Mouse (Mus musculus) lung, postnatal 36 days (tissue): Measurements from ENCODE around the gene Akp3.

Experiments used
- DNase-seq: peaks from one replicate; pipeline ENCODE4 v3.0.0; 2022; ENCODE audit warnings: mixed read lengths

The Akp3 gene

DNA sequence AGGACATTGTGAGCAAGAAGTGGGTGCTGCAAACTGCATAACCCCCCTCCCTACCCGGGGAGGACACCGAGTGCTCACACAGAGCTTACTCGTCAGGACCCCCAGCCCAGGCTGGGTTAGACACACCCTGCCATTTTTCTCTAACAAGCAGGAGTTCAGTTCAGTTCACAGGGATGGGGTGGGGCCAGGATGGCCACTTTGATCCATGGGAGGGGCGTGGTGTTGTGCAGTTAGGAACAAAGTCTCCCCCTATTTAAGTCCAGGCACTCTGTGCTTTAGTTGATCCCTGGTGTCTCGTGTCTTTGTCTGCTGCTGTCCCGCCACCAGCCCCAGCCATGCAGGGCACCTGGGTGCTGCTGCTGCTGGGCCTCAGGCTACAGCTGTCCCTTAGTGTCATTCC lies at the start of gene Akp3:
TSS of gene Akp3 (plus strand) at position 301 of the 400 bp plus-strand sequence.
- DNase-seq: no peak

GRCm38 (mm10) chr1:87086196-87086595 lies 38.6 kb upstream of the Akp3 start:
- peak; percentile 21 for DNase-seq

DNA sequence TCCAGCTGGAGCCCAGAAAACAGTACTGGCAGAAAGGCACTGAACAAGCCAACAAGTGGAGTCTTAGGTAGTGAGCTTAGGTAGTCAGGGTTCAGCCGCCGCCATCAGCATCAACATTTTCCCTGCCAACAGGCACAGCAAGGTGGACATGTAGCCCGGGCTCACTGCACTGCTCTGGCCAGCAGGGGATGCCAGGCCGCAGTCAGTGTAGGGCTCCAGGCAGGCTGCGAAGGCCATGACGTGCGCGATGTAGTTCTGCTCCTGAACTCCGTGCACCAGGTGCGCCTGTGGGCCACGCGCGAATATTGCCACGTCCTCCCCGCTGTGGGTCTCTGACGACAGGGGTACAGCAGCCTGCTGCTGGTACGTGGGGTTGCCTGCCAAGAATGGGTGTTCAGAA lies 37.8 kb upstream of the Akp3 start:
- DNase-seq: no peak

- no peak for DNase-seq
Measured at GRCm38 (mm10) chr1:87089251-87089650, 35.5 kb upstream of the Akp3 start.

GRCm38 (mm10) chr1:87089828-87090227 lies 34.9 kb upstream of the Akp3 start, which contains the start of gene Alppl2:
Alppl2 (minus strand) TSS chr1:87089928.
- no peak for DNase-seq

- DNase-seq: no peak
Measured at GRCm38 (mm10) chr1:87095642-87096041, 29.1 kb upstream of the Akp3 start.

- peak; percentile 59 for DNase-seq
Measured at GRCm38 (mm10) chr1:87098358-87098975, 26.3 kb upstream of the Akp3 start.

DNA sequence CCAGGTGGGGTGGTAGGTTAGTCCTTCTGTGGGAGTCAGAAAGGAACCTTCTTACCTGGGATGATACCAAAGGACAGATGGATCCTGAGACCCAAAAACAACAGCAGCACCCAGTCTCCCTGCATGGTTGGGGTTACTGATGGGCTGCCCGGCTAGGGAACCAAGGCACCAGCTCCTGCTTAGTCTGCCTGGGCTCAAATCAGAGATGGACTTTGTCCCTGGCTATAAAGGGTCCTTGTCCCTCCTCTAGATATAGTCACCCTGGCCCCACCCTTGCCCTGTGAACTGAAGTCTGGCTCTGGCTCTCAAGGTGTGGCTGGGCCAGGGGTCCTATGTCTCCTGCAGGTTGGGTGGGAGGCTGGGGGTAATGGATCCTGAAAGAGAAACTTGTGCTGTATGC lies 23.4 kb upstream of the Akp3 start, which contains the start of gene Alpi:
TSS of gene Alpi (minus strand) at position 196 of the 400 bp plus-strand sequence.
- DNase-seq: no peak

GRCm38 (mm10) chr1:87102114-87102513 lies 22.7 kb upstream of the Akp3 start:
- no peak for DNase-seq

- no peak for DNase-seq
Measured at GRCm38 (mm10) chr1:87103936-87104335, 20.8 kb upstream of the Akp3 start.

- peak; percentile 7 for DNase-seq
Measured at GRCm38 (mm10) chr1:87106536-87106935, 18.2 kb upstream of the Akp3 start.

GRCm38 (mm10) chr1:87108564-87108963 lies 16.2 kb upstream of the Akp3 start:
- no peak for DNase-seq

DNA sequence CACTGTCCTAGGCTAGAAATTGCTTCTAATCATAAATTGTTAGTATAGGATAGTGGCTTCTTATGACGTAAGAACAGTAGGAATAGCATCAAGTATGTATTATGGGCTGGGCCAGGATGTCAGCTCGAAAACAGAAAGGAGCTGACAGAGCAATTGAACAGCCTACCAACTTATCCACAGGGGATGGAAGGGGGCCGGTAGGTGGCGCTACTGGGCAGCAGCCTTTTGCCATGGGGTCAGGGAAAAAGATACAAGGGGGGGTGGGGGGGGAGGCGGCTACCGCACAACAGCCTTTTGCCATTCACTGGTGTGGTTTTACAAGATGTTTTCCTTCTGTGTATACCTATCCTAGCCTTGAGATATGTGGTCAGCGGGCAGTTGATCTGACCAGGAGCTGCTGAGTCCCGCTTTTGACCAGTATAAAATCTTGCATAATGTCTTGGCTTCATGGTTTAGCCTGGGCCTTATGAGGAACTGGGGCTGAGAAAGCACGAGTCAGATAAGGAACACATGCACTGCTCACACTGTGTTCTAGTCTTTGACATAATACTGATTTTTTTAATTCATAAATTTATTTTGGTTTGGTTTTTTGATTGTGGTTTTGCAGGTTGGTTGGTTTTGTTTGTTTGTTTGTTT lies 12.9 kb upstream of the Akp3 start:
- DNase-seq: peak; percentile 46

GRCm38 (mm10) chr1:87114784-87115183 lies 10.0 kb upstream of the Akp3 start:
- DNase-seq: no peak

GRCm38 (mm10) chr1:87127206-87128030 lies 2.6 kb downstream of the Akp3 start:
- DNase-seq: no peak

DNA sequence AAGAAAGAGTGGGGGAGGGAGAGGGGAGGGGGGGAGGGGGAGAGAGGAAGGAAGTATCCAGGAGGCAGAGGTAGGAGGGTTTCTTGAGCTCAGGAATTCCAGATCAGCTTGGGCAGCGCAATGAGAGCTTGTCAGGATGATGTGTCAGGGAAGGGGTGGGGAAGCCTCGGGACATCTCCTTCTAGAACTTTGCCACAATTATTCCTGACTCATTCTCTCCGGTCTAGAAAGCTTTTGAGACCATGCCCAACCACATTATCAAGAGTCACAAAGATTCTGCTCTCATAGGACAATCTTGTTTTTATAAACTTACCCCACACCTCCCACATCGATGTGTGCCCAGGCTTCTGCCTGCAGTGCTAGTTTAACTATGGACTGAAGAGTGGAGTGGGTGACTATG lies 7.0 kb downstream of the Akp3 start:
- no peak for DNase-seq

DNA sequence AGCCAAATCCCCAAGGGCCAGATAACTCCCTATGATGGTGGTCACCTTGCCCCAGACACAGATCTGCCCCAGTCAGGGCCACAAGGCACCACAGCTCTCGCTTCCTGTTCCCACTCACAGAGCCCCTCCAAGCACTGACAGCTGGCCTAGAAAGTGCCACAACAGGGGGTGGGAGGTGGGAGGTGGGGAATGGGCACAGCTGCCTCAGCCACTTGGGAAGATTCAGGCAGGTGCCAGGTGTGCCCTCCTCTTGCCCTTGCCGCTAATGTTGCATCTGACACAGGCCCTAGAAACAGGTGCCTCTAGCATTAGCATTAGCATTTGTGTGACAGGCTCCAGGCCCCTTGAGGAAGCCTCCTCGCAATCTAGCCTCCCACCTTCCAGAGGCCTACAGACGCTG lies 16.8 kb downstream of the Akp3 start:
- no peak for DNase-seq

DNA sequence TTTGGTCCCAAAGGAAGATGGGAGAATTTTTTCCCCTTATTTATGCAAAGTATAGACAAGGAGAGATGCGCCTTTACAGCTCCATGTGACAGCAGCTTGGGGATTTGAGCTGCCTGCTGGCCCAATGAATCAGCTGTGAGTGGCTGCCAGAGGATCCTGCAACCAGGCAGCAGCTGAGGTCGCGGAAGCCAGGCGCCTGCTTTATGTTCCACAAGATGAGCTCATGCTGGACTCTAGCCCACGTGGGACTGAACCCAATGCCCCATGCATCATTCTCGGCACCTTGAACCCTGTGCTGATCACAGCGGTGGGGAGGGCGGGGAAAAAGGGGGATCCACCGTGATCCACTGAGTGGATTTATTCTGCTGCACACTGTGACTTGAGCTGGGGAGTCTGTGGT lies 17.7 kb downstream of the Akp3 start:
- no peak for DNase-seq

- no peak for DNase-seq
Measured at GRCm38 (mm10) chr1:87143141-87143540, 18.4 kb downstream of the Akp3 start.

- DNase-seq: no peak
Measured at GRCm38 (mm10) chr1:87149422-87149821, 24.6 kb downstream of the Akp3 start.

DNA sequence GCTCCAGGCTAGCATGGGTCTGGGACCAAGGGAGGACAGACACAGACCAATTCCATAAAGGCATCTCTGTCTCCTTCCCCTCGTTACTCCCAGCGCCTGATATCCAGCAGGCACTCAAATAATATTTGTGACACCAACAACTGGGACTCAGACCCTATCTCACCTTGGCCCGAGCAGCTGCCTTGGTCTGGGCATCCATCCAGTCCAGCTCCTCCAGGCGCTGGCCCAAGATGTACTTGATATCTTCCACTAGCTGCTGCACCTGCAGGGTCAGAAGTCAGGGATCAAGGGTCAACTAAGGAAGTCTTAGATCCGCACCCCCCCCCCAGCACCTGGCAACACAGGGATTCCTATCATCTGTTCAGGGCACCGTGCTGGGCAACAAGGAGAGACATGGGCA lies 26.5 kb downstream of the Akp3 start:
- no peak for DNase-seq

GRCm38 (mm10) chr1:87153776-87154500 lies 29.2 kb downstream of the Akp3 start:
- DNase-seq: no peak

DNA sequence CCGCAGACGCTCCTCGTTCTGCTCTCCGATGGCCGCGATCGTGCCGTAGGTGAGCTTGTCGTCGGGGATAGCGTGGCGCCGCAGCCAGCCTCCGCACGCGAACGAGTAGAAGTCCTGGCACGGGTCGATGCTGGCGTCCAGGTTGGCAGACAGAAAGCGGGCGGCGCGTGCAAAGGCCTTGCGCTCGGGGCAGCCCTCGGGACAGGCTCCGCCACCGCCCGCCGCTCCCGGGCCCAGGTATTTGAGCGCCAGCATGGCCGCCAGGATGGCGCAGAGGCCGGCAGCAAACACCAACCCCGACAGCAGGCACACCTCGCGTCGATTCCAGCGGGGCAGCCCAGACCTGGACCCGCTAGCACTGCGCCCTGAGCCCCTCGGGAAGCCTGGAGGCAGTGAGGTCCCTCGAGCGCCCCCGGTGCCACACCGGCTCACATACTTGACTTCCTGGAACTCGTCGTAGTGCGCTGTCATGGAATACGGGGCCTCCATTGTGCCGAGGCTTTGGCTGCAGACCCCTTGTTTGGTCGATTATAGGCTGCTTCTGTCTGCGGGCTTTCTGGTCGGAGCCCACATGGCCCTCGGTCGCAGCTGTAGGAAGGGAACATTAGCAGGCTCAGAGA lies 29.8 kb downstream of the Akp3 start:
- DNase-seq: no peak
